Mouse (Mus musculus): ENCODE data around the gene Polg2.
"Not testable (repeated sequence)": the region's sequence is repeated elsewhere in the genome, so short reads cannot be mapped to it uniquely, and the experiment has no call there.

DNA sequence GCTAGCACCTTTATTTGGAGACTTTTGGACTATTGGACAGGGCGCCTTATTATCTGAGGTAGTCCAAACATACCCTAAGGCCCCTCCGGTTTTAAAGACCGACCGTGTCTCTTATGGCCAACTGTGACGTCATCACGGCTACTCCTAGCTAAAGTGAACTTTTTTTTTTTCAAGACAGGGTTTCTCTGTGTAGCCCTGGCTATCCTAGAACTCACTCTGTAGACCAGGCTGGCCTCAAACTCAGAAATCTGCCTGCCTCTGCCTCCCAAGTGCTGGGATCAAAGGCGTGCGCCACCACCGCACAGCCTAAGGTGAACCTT lies 54.5 kb downstream of the Polg2 start:
- TF ChIP-seq CTCF (IDR thresholded peaks at IDR 0.05; ENCODE audit: insufficient read depth, low read length); POLR2A (IDR thresholded peaks at IDR 0.05; ENCODE audit: borderline replicate concordance, extremely low read depth, low read depth, low read length): not testable (repeated sequence)
